Mouse (Mus musculus) erythroid progenitor cell, adult 5-6 weeks (primary cell): ENCODE results near the gene Srrm4. TPM values are rescaled to one million over a fixed set of nuclear protein-coding genes. Genes with fewer than 3 reads are reported as not detected.

Experiments used
- ATAC-seq: replicated peaks from 2 replicates; pipeline ENCODE4 v1.8.0; 2016; ENCODE audit warnings: moderate number of reproducible peaks, mild to moderate bottlenecking, moderate TSS enrichment, inconsistent platforms; ENCODE audit not compliant: poor library complexity, low FRiP score, severe bottlenecking
- total RNA-seq, 2 experiments: library from RNA; stranded (forward) in 1 of 2; stranded (reverse) in 1 of 2; fragments of 150-400 nt in 1 of 2; fragments of 186-747, 209-891 nt in 1 of 2; gene quantifications; 2 replicates each; pipeline versions ENCODE4 v1.2.3 to v1.2.4; 2015 to 2017; ENCODE audit warnings: low replicate concordance in 2 of 2

Gene Srrm4
- total RNA-seq, 2 experiments from 2014 or later = not detected

DNA sequence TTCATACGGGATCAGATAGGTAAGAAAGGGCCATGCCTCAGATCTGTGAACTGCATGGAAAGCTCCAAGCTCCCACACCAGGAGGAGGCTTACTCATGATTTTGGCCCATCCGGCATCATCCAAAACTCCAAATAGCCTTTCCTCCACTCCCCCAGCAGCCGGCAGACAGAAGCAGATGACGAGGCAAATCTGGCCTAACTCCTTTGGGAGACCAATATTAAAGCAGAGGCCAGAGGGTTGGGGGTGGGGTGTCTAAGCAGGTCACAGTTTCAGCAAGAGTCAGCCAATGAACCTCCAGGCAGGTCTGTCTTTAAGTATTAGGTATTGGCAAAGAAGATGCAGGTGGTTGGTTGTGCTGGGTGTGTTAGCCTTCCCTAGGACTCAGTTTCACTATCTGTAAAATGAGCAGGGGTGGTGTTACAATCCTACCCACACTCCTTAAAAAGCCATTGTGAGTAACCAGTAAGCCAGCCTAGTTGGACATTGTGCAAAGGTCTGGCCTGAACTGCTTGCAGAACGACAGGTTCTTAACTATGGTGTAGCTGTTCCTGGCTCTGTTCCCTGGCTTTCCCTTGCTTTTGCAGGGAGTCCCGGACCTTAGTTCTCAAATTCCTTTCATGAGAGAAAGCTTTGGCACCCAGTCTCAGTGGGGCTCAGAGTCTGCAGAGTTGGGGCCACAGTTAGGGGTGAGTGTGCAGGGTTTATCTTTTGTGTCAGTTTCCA lies 172.1 kb downstream of the Srrm4 start:
- no peak for ATAC-seq

DNA sequence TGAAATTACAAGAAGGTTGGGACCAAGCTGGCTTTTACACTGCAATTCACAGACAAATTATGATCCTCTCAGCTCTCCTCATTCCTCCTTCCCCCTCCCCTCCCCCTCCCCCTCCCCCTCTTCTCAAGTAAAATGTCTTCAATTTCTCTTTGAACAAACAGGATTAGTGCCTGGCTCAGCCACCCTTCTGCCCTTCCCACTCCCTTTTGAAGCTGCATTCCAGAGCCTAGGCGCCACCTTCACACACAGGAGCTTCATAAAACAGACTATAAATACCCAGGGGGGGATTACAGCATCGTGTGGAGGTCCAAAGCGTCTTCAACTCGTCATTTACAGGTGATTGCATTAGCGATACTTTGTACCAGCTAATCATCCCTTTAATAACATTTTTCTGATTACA lies 175.4 kb downstream of the Srrm4 start:
- ATAC-seq = no peak

DNA sequence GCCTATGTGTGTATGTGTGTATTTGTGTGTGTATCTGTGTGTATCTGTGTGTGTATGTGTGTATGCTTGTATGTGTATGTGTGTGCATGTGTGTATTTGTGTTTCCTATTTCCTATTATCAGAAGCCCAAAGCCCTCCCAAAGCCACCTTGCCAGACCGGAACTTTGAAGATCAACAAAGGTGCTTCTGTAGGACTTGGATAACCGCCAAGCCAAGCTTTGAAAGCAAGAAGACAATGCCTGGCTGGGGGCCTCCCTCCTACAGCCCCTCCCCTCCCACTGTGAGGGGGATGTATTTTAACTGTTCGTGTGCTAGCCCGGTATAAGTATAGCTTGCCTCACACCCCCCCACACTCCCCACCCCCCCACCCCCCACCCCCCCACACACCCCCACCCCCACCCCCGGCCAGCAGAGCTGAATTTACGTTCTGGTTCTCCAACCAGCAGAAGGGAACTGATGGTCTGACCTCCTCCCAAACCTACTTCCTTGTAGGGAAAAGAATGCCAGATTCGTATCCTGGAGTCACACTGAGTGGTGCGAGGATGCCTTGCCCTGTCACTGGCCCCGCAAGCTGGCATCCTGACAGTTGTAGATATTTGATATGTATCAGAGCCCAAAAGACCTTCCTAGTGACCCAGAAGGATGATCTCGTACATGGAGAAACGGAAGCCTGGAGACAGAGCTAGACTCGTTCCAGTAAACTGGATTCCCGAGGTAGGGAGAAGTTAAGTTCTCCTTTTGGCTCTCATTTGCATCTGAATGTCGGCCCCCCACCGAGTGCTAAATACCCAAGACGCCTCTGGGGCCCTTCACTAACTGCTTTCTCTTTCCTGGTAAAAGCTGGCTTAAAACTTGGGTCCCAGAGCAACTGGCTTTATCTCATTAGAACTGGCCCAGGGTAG lies 181.7 kb downstream of the Srrm4 start:
- ATAC-seq = no peak

DNA sequence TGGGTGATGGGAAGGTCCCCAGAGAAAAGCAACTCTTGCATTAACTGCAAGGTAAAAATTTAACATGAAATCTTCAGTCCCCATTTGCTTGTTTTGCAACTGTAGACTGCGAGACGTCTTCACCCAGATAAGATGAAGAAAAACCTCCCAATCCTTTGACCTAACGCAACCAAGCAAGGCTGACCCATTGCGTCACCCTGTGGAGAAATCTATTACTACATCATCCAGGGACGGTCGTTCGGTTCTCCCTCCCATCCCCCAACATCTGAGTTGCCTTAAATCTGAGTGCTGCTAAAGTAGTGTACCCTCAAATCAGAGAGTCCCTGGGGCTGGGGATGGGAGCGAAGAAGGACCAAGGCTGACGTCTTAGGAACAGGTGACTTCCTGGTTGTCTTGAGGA lies 182.7 kb downstream of the Srrm4 start:
- ATAC-seq = no peak

DNA sequence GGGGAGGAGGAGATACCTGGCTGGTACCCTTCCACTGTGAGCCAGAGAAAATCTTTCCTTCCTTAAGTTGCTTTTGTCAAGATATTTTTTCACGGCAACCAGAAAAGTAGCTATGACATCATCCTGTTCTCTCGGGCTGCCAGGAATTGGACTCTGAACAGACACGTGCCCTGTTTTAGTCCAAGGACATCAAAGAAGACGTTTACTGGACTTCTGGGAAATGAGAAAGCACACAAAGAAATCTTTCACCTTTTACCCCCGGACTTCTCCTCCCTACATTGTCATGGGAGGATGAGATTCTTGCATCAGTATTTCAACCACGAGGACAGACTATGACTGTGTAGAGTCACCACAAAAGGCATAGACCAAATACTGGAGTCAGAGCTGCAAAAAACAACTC lies 183.7 kb downstream of the Srrm4 start:
- no peak for ATAC-seq

DNA sequence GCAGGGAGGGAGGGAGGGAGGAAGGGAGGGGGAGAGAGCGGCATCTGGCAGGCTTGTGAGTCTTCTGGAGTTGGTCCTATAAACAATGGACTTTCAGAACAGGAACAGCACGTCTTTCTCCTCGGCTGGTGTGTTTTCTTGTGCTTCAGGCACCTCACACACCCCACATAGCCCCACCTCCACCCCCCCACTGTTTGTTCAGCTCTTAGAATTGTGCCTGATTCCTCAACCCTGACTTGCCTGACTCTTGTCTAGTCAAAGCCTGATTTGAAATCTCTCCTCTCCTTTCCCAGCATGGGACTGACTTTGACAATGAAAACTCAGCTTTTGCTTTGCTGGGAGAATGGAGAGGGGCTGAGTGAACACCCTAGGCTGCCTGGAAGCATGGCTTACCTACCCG lies 184.3 kb downstream of the Srrm4 start:
- ATAC-seq = no peak

DNA sequence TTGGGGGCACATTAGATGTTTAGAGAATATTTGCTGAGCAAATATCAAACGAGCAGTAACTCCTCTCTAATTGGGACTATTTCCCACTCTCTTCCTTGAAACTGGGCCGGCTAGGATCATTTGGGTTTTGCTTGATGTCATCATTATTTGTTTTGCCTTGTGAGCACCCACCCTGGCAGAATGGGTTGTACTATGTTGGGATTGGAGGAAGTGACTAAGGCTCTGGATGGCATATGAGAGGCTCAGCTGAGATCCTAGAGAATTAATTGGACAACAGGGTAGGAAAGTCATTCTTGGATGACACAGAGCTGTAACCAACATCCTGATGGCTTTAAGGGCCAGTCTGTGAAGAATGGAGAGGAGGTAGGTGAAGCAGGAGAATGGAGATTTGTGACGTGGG lies 185.1 kb downstream of the Srrm4 start:
- ATAC-seq = no peak

DNA sequence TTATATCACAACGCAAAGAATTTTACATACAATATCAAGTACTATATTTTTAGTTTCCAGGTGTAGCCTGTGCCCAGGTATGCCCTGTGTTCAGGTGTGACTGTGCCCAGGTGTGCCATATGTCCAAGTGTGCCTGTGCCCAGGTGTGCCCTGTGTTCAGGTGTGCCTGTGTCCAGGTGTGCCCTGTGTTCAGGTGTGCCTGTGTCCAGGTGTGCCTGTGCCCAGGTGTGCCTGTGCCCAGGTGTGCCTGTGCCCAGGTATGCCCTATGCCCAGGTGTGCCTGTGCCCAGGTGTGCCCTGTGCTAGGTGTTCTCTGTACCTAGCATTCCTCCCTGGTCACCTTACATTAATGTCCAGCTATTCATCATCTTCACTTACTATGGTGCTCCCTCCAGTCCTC lies 185.7 kb downstream of the Srrm4 start:
- no peak for ATAC-seq

DNA sequence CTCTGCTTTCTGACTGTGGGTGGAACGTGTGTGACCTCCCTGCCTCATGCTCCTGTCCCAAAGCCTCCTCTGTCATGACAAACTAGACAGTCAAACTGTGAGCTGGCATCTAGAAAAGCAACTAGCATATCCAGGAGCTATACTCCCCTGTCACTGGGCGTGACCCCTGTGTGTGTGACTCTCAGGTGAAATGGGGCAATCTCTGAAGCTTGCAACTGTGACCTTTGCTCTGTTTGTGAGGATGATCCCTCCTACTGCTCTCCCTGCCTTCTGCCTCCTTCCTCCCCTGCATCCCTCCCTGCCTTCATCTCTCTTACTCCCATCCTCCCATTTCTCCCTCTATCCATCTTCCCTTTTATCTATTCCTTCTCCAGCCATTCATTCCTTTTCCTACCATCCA lies 187.6 kb downstream of the Srrm4 start:
- ATAC-seq = no peak

DNA sequence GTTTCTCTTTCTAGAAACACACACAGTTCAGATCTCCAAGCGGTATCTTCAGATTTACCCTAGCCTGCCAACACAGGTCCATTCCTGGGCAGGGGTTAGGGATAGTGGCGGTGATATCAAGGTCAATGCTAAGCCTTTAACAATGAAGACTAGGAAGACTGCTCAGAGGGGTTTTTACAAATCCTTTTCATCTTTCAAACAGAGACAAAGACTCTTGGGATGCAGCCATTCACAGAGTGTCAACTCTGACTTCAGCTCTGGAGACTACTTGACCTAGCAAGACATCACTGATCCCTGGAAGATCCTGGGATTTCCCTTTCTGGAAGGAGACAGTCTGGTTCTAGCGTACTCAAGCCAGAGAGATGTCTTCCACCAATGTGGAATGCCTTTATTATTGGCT lies 190.8 kb downstream of the Srrm4 start:
- no peak for ATAC-seq

DNA sequence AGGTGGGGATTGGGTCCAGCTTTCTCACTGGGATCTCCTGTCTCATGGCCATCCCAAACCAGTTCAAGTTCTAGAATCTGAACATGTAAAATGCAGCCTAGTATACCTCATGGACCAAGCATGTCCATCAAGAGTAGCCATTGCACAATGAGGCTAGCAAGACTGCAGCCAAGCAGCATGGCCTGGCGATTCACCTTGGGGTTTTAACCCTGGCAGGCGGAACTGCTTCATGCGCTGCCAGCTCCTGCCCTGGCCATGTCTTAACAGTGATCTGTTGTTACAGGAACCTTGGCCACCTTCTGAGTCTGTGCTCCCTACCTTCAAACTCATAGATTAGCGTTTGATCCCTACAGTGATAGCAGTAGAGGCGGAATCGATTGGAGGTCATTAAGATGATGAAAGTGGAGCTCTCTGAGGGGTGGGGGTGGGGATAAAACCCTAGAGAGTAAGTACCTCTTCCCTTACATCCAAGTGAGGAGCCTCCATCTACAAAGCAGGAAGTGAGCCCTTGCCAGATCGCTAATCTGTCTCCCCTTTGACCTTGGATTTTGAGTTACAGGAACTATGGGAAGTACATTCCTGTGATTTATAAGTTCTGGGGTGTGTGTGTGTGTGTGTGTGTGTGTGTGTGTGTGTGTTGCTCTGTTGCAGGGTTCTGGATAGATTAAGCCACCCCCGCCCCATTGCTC lies 191.4 kb downstream of the Srrm4 start:
- no peak for ATAC-seq

DNA sequence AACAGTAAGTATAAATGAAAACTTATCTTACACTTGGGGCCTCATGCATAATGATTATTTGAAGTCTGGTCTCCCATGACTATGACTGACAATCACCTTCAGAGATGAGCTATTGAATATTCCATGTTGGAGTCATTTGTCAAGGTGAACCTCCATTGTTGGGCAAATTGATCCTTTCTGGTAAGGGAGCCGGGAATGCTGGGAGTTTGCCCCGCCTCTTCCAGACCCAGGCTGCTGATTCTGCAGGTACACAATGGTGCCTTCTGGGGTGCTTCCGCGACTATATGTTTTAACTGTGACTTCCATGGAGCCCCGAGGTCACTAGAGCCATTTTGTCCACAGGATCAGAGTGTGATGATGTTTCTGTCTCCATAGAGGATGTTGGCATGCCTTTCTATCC lies 195.5 kb downstream of the Srrm4 start:
- ATAC-seq = no peak

DNA sequence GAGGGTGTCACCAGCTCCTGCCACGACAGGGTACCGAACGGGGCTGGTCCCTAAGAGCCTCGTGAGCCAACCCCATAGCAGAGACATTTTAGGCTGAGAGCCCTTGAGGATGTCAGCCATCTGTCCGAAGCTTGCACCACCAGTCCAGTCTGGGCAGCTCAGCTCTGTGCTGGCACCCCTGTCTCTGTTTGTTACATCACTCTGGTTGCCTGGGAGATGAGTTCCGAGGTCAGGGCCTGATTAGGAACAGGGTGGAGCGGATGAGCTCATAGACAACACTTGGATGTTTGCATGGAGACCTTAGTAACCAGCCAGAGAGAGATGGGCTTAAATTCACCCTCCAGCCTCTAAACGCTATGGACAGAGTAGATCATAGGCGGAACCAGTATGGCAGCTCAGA lies 199.0 kb downstream of the Srrm4 start:
- no peak for ATAC-seq

DNA sequence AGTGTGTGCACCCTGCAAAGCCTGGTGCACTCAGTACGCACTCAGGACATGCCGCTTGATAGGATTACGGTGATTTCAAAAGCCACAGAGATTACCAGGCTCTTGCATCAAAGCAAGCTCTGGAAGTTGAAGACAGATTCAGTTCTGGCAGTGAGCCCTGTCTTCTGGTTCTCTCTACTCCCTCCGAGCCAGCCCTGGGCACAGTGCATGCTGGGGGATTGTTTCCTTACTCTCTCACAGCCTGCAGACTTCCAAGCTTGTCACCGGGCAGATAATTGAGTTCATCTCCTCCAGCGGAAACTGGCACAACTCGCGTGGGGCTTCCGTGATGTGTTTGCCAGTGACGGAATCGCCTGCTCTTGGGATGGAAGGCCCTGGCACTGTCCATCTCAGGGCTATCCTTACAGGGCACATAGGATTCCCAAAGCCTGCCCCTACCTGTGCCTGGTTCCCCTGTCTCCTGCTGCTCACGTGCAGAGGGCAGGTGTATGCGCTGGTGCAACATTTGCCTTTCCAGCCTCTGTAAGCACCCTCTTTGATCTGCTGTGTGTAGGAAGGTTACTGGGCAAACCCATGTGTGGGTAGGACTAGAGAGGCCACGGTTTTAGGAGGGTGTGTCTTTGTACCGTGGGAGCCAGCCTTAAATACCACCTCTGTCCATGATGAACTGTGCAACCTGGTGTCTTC lies 201.6 kb downstream of the Srrm4 start:
- no peak for ATAC-seq

DNA sequence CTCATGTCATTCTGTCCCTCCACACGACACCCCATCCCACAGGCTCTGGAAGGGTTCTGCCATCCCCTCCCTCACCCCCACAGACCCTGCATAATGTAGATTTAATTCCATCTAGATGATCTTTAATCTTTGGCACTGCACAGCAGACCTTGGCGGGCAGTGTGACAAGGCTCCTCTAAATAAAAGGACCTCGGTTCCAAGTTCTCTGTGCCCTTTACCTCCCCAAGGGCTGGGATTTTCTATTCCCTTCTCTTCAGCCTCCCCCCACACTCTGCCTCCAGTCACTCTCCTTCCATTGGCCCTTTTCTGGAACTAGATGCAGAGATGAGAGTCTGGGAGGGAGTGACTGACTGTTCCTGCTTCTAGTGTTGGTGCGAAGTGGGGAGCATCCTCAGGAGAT lies 202.3 kb downstream of the Srrm4 start:
- no peak for ATAC-seq

Other genes starting within 250 kb of the Srrm4 start
- not detected in 2 replicates for gene Hspb8, start 169.0 kb downstream of the Srrm4 start, total RNA-seq (2015; ENCODE audit: low replicate concordance)
- gene Hspb8, start 169.0 kb downstream of the Srrm4 start, total RNA-seq (2017; ENCODE audit: low replicate concordance) = not detected in 2 replicates